Mouse (Mus musculus) kidney, embryonic 15.5 days (tissue): ENCODE measurements around the gene 4930426L09Rik. TPM values are rescaled to one million over a fixed set of nuclear protein-coding genes. Genes with fewer than 3 reads are reported as not detected.
A peak's percentile ranks its signal among the peaks of the same experiment; 100 is the strongest.

Experiments
- ATAC-seq: fragments of 200-750 bp; cut with Nextera tagmentation; replicated peaks from 2 replicates; pipeline ENCODE4 v1.8.0; 2017; ENCODE audit warnings: moderate TSS enrichment; ENCODE audit not compliant: low FRiP score
- H3K27ac ChIP-seq: fragments of 300-500 bp; sonication (generic); 2 replicates; pipeline ENCODE4 v1.5.1; 2015; ENCODE audit warnings: mild to moderate bottlenecking, inconsistent platforms
- H3K27me3 ChIP-seq: fragments of 300-500 bp; sonication (generic); 2 replicates; pipeline ENCODE4 v1.6.1; 2015; ENCODE audit warnings: inconsistent platforms
- H3K36me3 ChIP-seq: fragments of 300-500 bp; sonication (generic); 2 replicates; pipeline ENCODE4 v1.6.1; 2015; ENCODE audit warnings: inconsistent platforms
- H3K4me1 ChIP-seq: fragments of 300-500 bp; sonication (generic); 2 replicates; pipeline ENCODE4 v1.6.1; 2015; ENCODE audit warnings: inconsistent platforms
- H3K4me2 ChIP-seq: fragments of 300-500 bp; sonication (generic); 2 replicates; pipeline ENCODE4 v1.6.1; 2015; ENCODE audit warnings: moderate library complexity, mild to moderate bottlenecking, inconsistent platforms
- H3K4me3 ChIP-seq: fragments of 300-500 bp; sonication (generic); replicated peaks from 2 replicates; pipeline ENCODE4 v1.5.1; 2015; ENCODE audit warnings: mild to moderate bottlenecking, inconsistent platforms
- H3K9ac ChIP-seq: fragments of 300-500 bp; sonication (generic); 2 replicates; pipeline ENCODE4 v1.6.1; 2015; ENCODE audit warnings: mild to moderate bottlenecking, inconsistent platforms
- H3K9me3 ChIP-seq: fragments of 300-500 bp; sonication (generic); replicated peaks from 2 replicates; pipeline ENCODE4 v1.6.1; 2016; ENCODE audit warnings: inconsistent platforms
- WGBS: fragments of 180-500 bp; shearing (Covaris S2); methylation state at CpG from one replicate; pipeline ENCODE4 v1.1.7; 2015; ENCODE audit warnings: mixed read lengths; 5-methylcytosine and 5-hydroxymethylcytosine counted together
- polyA plus RNA-seq: library from polyadenylated mRNA; unstranded; fragments of >200 nt; fragmentation: Nextera tagmentation; extraction: Ambion mirVana; gene quantifications from 2 replicates; pipeline ENCODE4 v1.2.1, GENCODE M21; 2015

4930426L09Rik gene
- polyA plus RNA-seq: 0.27 and 0.33 TPM in 2 replicates

DNA sequence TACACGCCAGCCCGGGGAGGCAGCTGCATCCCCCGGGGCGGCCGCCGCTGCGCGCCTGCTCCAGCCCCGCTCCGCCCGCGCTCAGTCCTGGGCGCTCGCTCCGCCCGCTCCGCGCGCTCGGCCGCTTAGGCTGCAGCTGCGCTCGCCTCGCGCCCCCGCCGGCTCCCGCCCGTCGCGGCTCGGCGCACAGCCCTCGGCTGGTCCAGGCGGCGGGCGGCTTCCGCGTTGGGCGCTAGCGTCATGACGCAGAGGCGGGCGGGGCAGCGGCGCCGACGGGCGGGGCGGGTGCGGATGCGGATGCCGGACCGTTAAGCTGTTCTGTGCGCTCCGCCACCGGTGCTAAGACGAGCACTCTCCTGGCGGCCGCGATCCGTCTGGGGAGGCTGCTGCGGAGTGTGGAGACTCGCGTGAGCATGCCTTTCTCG lies at the start of gene 4930426L09Rik, which contains the start of gene Pip4k2a:
Gene 4930426L09Rik (plus strand): TSS at position 290 of the 425 bp plus-strand sequence.
Gene Pip4k2a (minus strand): TSS at position 73 of the 425 bp plus-strand sequence.
- Histone ChIP-seq H3K9me3 (no peaks in the 10 kb centered on the region), H3K27me3 (no peaks in the 10 kb centered on the region), H3K9ac (peak within 1 kb of the TSS; percentile 74), H3K4me3 (peak within 1 kb of the TSS; percentile 73), H3K4me2 (peak within 1 kb of the TSS; percentile 68), H3K4me1 (peaks cover 26% of the 10 kb centered on the region), H3K27ac (peak within 1 kb of the TSS; percentile 93), H3K36me3 (no peaks in the 10 kb centered on the region)
- under 1% methylated on average over 65 of the region's 66 CpGs for WGBS
- peak; percentile 99 for ATAC-seq

DNA sequence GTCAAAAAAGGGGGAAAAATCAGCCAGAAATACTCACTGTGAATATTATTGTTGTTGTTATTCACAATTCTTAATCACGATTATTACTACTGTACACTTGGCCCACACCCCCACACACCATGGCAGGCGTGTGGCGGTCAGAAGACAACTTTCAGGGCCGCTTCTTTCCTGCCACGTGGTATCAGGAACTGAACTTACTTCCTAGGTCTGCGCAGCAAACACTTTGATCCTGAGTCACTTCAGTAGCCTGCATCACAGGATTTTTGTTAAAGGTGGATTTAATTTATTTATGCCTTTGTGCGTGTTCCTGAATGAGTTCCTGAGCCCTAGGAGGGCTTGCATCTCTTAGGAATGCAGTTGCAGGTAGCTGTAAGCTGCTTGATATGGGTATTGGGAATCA lies 49.4 kb upstream of the 4930426L09Rik start:
- Histone ChIP-seq H3K9ac (no peak overlapping the region), H3K27ac (no peak overlapping the region), H3K36me3 (no peaks in the 10 kb centered on the region), H3K9me3 (no peaks in the 10 kb centered on the region), H3K27me3 (no peaks in the 10 kb centered on the region), H3K4me1 (peaks cover 26% of the 10 kb centered on the region), H3K4me3 (no peak overlapping the region), H3K4me2 (no peak overlapping the region)
- no peak for ATAC-seq
- WGBS: 82% methylated on average over 7 of the region's 7 CpGs

DNA sequence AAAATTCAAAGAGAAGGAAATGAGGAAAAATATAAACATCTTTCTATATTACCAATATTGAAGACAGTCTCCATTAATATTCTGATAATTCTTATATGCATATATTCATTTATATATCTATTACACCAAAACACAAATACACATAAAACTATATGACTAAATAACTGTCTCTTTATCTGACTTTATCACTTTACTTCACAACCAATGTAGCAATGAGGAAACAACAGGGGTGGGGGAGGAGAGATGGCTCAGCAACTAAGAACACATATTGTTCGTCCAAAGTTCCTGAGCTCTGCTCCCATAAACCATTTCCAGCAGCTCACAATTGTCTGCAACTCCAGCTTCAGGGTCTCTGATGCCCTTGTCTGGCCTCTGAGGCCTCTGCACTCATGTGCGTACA lies 47.4 kb upstream of the 4930426L09Rik start:
- Histone ChIP-seq H3K36me3 (no peaks in the 10 kb centered on the region), H3K27ac (no peak overlapping the region), H3K9me3 (no peaks in the 10 kb centered on the region), H3K4me1 (peaks cover 33% of the 10 kb centered on the region), H3K4me3 (no peak overlapping the region), H3K27me3 (no peaks in the 10 kb centered on the region), H3K9ac (no peak overlapping the region), H3K4me2 (no peak overlapping the region)
- WGBS: 60% methylated on average over 2 of the region's 2 CpGs
- no peak for ATAC-seq

DNA sequence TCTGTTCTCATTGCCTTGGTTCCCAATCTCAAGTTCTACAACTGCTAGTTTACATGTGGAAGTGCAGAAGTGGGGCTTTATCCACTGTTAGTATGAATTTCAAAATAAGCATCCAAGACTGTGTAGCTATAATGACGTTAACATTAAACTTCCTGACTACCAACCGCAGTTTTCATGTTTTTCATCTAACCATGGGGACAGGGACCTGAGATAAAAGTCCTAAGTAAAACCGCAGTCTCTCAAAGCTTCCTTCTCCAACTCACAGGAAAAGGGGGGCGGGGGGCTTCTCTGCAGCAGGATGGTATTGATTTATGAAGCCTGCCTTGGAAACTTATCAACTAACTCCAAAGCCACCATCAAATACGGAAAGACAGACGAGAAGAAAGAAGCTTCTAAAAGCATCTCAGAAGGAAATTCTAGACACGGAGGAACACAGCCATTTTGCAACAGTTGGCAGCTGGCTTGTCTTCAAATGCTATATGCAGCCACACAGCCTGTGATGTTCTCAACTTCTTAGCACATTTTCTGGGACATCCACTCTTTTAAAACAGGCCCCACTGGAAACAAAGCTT lies 46.0 kb upstream of the 4930426L09Rik start:
- Histone ChIP-seq H3K27ac (peak overlapping the region; percentile 76), H3K36me3 (no peaks in the 10 kb centered on the region), H3K4me1 (peaks cover 42% of the 10 kb centered on the region), H3K27me3 (no peaks in the 10 kb centered on the region), H3K4me3 (no peak overlapping the region), H3K4me2 (peak overlapping the region; percentile 16; the same call in 1 of the 2 replicates), H3K9ac (no peak overlapping the region), H3K9me3 (no peaks in the 10 kb centered on the region)
- 29% methylated on average over 7 of the region's 7 CpGs for WGBS
- ATAC-seq: no peak; the same call in 1 of the 2 replicates

DNA sequence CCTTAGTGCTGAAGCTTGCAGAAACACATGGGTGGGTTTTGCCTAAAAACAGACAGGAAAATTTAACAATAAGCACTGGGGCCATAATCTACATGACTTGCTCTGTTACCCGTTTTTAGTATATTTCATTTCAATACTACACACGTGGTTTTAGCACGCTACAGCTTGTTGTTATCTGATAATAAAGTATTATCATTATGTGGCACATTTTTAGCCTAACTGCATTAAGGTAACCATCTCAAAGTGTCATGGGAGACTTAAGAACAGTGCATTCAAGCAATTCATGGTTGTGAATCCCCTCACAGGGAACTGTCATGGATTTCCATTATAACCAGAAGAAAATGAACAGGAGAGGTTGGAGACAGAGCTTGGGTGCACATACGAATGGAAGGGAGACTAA lies 43.7 kb upstream of the 4930426L09Rik start:
- Histone ChIP-seq H3K36me3 (no peaks in the 10 kb centered on the region), H3K9ac (no peak overlapping the region), H3K27ac (no peak overlapping the region), H3K4me1 (peaks cover 53% of the 10 kb centered on the region), H3K4me2 (no peak overlapping the region), H3K9me3 (no peaks in the 10 kb centered on the region), H3K4me3 (no peak overlapping the region), H3K27me3 (no peaks in the 10 kb centered on the region)
- no peak for ATAC-seq
- WGBS: 78% methylated on average over 4 of the region's 4 CpGs

DNA sequence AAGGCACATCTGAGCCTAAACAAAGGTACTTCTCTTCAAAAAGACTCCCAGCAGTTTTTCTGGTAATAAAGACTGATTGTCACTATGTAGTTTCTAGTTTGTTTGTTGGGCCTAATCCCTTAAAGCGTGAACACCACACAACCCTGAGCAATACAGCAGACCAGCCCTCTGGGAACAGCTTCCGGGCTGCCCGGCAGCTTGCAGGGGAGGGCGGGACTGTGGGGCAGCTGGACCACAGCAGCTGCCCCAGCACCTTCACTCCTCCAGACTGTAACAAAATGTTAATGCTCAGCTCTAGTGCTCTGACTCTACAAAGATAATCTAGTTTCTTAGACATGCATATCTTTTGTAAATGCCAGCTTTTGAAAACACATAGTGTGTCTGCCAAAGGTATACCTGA lies 43.1 kb upstream of the 4930426L09Rik start:
- H3K27me3 ChIP-seq: no peaks in the 10 kb centered on the region
- no peak overlapping the region for H3K4me3 ChIP-seq
- no peak overlapping the region for H3K9ac ChIP-seq
- H3K9me3 ChIP-seq: no peaks in the 10 kb centered on the region
- no peaks in the 10 kb centered on the region for H3K36me3 ChIP-seq
- H3K4me1 ChIP-seq: peaks cover 53% of the 10 kb centered on the region
- no peak overlapping the region for H3K27ac ChIP-seq
- WGBS: 35% methylated on average over 4 of the region's 4 CpGs
- H3K4me2 ChIP-seq: no peak overlapping the region
- ATAC-seq: no peak

DNA sequence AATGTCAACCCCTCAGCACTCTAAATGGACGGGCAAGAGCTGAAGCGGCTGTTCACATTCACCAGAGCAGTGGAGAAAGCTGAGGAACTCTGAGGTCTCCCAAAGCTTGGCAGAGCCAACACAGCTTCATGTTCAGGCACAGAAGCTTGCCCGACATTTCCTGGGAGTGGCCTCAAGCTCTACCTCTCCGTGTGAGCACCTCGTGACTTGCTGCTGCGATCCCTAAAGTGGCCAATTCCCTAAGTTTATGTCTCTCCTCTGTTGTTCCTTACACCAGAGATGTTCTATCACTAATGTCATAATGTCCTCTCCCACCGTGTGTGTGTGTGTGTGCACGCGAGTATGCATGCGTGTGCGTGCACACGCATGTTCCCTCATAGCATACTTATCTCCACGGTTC lies 42.5 kb upstream of the 4930426L09Rik start:
- Histone ChIP-seq H3K27me3 (no peaks in the 10 kb centered on the region), H3K4me3 (no peak overlapping the region), H3K4me2 (no peak overlapping the region), H3K9ac (no peak overlapping the region), H3K4me1 (peaks cover 53% of the 10 kb centered on the region), H3K9me3 (no peaks in the 10 kb centered on the region), H3K36me3 (no peaks in the 10 kb centered on the region), H3K27ac (no peak overlapping the region)
- 84% methylated on average over 13 of the region's 13 CpGs for WGBS
- ATAC-seq: no peak

DNA sequence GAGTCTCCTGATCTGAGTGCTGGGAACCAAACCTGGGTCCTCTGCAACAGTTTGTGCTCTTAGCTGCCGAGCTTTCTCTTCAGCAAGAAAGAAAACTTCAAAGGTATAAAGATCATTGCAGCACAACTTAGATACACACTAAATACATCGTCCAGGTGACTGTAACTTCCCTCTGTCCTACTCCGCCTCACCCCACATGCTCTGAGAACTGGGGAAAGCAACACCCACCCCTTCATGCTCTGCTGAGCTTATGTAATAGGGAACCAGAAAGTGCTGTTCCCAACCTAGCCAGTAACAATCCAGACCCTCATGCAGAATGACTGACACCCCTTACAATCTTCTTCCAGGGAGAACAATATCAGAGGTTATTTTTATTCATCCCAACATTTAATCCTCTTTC lies 41.7 kb upstream of the 4930426L09Rik start:
- Histone ChIP-seq H3K4me1 (peaks cover 56% of the 10 kb centered on the region), H3K27me3 (no peaks in the 10 kb centered on the region), H3K4me2 (no peak overlapping the region), H3K9ac (no peak overlapping the region), H3K9me3 (no peaks in the 10 kb centered on the region), H3K36me3 (no peaks in the 10 kb centered on the region), H3K27ac (no peak overlapping the region), H3K4me3 (no peak overlapping the region)
- ATAC-seq: no peak
- WGBS: 74% methylated on average over 3 of the region's 3 CpGs

DNA sequence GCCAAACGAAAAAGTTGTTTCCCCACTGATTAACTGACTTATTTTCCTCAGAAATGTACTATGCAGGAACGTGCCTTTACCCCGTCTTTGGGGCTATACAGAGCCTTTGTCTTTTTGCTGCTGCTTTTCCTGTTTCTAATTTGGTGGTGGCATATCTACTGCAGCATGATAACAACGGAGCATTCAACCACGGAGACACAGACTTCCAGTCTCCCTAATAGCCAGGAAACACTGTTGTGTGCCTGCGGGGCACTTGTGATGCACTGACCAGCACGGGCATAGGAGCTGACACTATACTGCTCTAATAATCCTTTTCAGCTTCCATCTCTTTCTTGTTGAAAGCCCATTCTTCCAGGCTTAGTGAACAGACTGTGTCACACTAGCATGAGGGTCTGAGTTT lies 41.2 kb upstream of the 4930426L09Rik start:
- H3K9me3 ChIP-seq: no peaks in the 10 kb centered on the region
- H3K9ac ChIP-seq: no peak overlapping the region
- H3K4me1 ChIP-seq: peaks cover 56% of the 10 kb centered on the region
- H3K4me2 ChIP-seq: no peak overlapping the region
- no peaks in the 10 kb centered on the region for H3K36me3 ChIP-seq
- WGBS: 58% methylated on average over 7 of the region's 7 CpGs
- no peaks in the 10 kb centered on the region for H3K27me3 ChIP-seq
- no peak overlapping the region for H3K27ac ChIP-seq
- ATAC-seq: no peak
- H3K4me3 ChIP-seq: no peak overlapping the region

DNA sequence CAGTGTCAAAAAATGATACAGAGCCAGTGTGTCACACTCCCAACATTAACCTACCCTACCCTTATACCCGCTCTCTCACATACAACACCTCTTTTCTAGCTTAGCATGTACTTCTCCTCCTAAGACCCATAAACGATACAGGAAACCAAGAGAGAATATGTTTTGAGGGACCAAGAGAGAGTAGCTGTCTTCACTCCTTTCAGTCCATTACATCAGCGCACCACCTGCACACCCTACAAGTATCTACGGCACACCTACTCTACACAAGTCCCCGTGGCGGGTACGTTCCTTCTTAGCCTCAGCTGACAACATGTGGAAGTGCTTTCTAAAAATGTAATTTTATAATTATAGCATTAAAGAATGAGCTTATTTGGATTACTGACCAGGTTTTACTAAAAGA lies 40.7 kb upstream of the 4930426L09Rik start:
- Histone ChIP-seq H3K27ac (no peak overlapping the region), H3K4me2 (no peak overlapping the region), H3K9me3 (no peaks in the 10 kb centered on the region), H3K9ac (no peak overlapping the region), H3K36me3 (no peaks in the 10 kb centered on the region), H3K27me3 (no peaks in the 10 kb centered on the region), H3K4me3 (no peak overlapping the region), H3K4me1 (peaks cover 51% of the 10 kb centered on the region)
- no peak for ATAC-seq
- 93% methylated on average over 7 of the region's 7 CpGs for WGBS

DNA sequence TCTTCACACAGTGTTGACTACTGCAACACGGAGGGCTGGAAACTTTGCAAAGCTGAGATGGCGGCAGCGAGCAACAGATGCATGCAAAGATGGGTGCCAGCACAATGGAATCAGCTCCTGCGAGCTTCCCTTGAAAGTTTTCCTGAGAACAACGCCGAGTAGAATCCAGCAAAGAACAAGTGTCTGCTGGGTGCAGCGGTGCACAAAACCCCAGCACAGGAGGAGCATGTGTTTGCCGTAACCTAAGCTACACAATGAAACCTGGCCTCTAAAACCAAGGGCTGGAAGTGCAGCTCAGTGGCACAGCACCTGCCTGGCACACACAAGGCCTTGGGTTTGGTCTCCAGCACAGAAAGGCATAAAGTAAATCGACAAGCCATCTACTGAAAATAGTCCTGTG lies 40.1 kb upstream of the 4930426L09Rik start:
- H3K4me2 ChIP-seq: no peak overlapping the region
- no peak overlapping the region for H3K27ac ChIP-seq
- H3K9me3 ChIP-seq: no peaks in the 10 kb centered on the region
- H3K4me1 ChIP-seq: peaks cover 45% of the 10 kb centered on the region
- no peaks in the 10 kb centered on the region for H3K36me3 ChIP-seq
- H3K27me3 ChIP-seq: no peaks in the 10 kb centered on the region
- H3K4me3 ChIP-seq: no peak overlapping the region
- 65% methylated on average over 9 of the region's 9 CpGs for WGBS
- no peak for ATAC-seq
- H3K9ac ChIP-seq: no peak overlapping the region

DNA sequence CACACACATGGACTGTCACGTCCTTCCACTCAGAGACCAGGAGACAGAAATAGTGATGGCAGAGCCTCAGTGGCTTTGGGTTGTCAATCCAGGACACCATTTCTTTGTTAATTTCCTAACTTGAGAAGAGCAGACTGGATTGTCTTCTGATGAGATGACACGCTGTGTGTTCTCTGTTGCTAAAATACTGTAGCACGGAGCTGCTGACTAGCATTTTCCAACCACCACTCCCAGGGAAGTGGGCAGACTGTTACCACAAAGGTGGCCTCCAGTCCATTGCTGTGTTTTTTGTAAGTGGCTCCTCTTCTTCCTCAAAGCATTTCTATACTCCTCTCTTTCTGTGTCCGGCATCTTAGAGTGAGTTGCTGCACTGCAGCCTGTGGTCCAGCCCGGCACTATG lies 39.6 kb upstream of the 4930426L09Rik start:
- Histone ChIP-seq H3K9me3 (no peaks in the 10 kb centered on the region), H3K27me3 (no peaks in the 10 kb centered on the region), H3K4me1 (peaks cover 41% of the 10 kb centered on the region), H3K4me2 (no peak overlapping the region), H3K4me3 (no peak overlapping the region), H3K36me3 (no peaks in the 10 kb centered on the region), H3K27ac (no peak overlapping the region), H3K9ac (no peak overlapping the region)
- 92% methylated on average over 5 of the region's 5 CpGs for whole genome bisulfite sequencing
- no peak for ATAC-seq

DNA sequence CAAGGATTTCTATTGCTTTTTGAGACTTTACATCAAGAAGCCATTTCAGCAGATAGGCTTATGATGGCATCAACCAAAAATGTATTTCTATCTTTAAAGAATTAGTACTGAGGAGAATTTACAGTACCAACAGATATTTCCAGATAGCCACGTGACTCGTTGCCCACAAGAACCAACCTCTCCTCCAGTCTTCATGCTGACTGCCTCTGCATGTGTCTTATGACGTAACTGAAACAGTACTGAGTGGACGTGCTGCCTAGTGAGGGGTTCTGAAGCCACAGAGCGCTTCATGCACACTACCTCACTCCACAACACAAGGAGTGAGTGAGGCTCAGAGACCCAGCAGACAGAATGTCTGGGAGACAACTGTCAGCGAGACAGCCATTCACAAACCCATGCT lies 39.1 kb upstream of the 4930426L09Rik start:
- peaks cover 37% of the 10 kb centered on the region for H3K4me1 ChIP-seq
- no peak overlapping the region for H3K4me2 ChIP-seq
- no peaks in the 10 kb centered on the region for H3K27me3 ChIP-seq
- no peak for ATAC-seq
- H3K9ac ChIP-seq: no peak overlapping the region
- H3K9me3 ChIP-seq: no peaks in the 10 kb centered on the region
- H3K27ac ChIP-seq: no peak overlapping the region
- H3K4me3 ChIP-seq: no peak overlapping the region
- 94% methylated on average over 6 of the region's 6 CpGs for WGBS
- no peaks in the 10 kb centered on the region for H3K36me3 ChIP-seq
